ENCODE assay signal across 11 mouse cellular contexts in genomic region chr17:35812307-35812706, GRCm38 (mm10). TPM values are rescaled to one million over a fixed set of nuclear protein-coding genes. Genes with fewer than 3 reads are reported as not detected.
DNase-seq lines count a peak whose midpoint lies in the region; ATAC-seq and TF ChIP-seq lines count a peak whose summit lies in the region.
"Had no signal": no experiment of that assay in that cellular context is flagged by ENCODE, and none has a peak within 500 bp of the region (broad histone marks: within the 10 kb centered on the region; RNA-seq: fewer than 3 reads in every experiment).

No protein-coding gene starts in this region.

- no peak for ATAC-seq in embryonic facial prominence, embryonic 15.5 days (ENCODE audit: insufficient number of reproducible peaks, low FRiP score, low TSS enrichment, low read depth)
- ATAC-seq: forebrain, embryonic 13.5 days had no signal

- H3K9me3 ChIP-seq in heart, embryonic 10.5 days, result no peaks in the 10 kb centered on the region
- no peaks in the 10 kb centered on the region for H3K9me3 ChIP-seq in embryonic facial prominence, embryonic 15.5 days (replicated peaks)
- H3K9me3 ChIP-seq: forebrain, embryonic 13.5 days had no signal

- 79% methylated on average over 5 of the region's 5 CpGs for WGBS in heart, embryonic 10.5 days
- WGBS in embryonic facial prominence, embryonic 15.5 days, result 59% methylated on average over 5 of the region's 5 CpGs
- WGBS in small intestine, adult 2 months, result 82% methylated on average over 5 of the region's 5 CpGs

- no peak overlapping the region for H3K9ac ChIP-seq in embryonic facial prominence, embryonic 15.5 days
- H3K9ac ChIP-seq: forebrain, embryonic 13.5 days had no signal

- H3K4me2 ChIP-seq in embryonic facial prominence, embryonic 15.5 days (replicated peaks), result no peak overlapping the region
- H3K4me2 ChIP-seq: forebrain, embryonic 13.5 days had no signal

- no peaks in the 10 kb centered on the region for H3K36me3 ChIP-seq in heart, embryonic 10.5 days
- H3K36me3 ChIP-seq in embryonic facial prominence, embryonic 15.5 days, result no peaks in the 10 kb centered on the region
- H3K36me3 ChIP-seq in small intestine, adult 2 months (ENCODE audit: control insufficient read depth, insufficient read depth, low read length), result no peaks in the 10 kb centered on the region

- H3K27me3 ChIP-seq in heart, embryonic 10.5 days (ENCODE audit: insufficient read depth, poor library complexity, severe bottlenecking), result no peaks in the 10 kb centered on the region
- H3K27me3 ChIP-seq in embryonic facial prominence, embryonic 15.5 days, result no peaks in the 10 kb centered on the region
- H3K27me3 ChIP-seq in small intestine, adult 2 months (ENCODE audit: control insufficient read depth, insufficient read depth, low read length), result no peaks in the 10 kb centered on the region
- H3K27me3 ChIP-seq: forebrain, embryonic 13.5 days had no signal

- DNase-seq in heart, embryonic 10.5 days (ENCODE audit: low spot score), result no peak
- DNase-seq in heart, postnatal 4 days, result no peak
- no peak for DNase-seq in layer of hippocampus, adult 2 months (ENCODE audit: low spot score in 2 of 2)
- no peak for DNase-seq in layer of hippocampus, adult 8-10 months (ENCODE audit: low spot score in 2 of 2)
- DNase-seq in cerebellum, adult 11-12 months, result no peak
- DNase-seq in c-Kit-positive CD71-positive TER-119-positive erythroid progenitor cells, embryonic 14.5 days (ENCODE audit: low spot score), result no peak
- DNase-seq: gastrocnemius, postnatal 25 days; right cerebral cortex, adult 18-20 months had no signal

- TF ChIP-seq POLR2A in small intestine, adult 2 months (IDR thresholded peaks at IDR 0.05; ENCODE audit: low read depth, low read length), result no peak

- H3K27ac ChIP-seq in heart, embryonic 10.5 days, result peak overlapping the region; percentile 70; the same call in 1 of the 2 replicates
- H3K27ac ChIP-seq in layer of hippocampus, adult 2 months, result peak overlapping the region; percentile 59; the same call in 1 of the 2 replicates
- H3K27ac ChIP-seq in embryonic facial prominence, embryonic 15.5 days (replicated peaks), result peak overlapping the region; percentile 93
- peak overlapping the region; percentile 65 for H3K27ac ChIP-seq in small intestine, adult 2 months (ENCODE audit: insufficient read depth, low read depth, low read length)

- no peak overlapping the region for H3K4me3 ChIP-seq in heart, embryonic 10.5 days
- no peak overlapping the region for H3K4me3 ChIP-seq in layer of hippocampus, adult 2 months
- H3K4me3 ChIP-seq in embryonic facial prominence, embryonic 15.5 days (replicated peaks), result no peak overlapping the region
- H3K4me3 ChIP-seq in small intestine, adult 2 months (ENCODE audit: low read depth, low read length), result no peak overlapping the region
- H3K4me3 ChIP-seq: forebrain, embryonic 13.5 days had no signal

- TF ChIP-seq CTCF in layer of hippocampus, adult 2 months (conservative IDR thresholded peaks at IDR 0.05), result no peak
- no peak for TF ChIP-seq CTCF in small intestine, adult 2 months (IDR thresholded peaks at IDR 0.05; ENCODE audit: extremely low read depth, insufficient read length, insufficient replicate concordance, low read depth, low read length)

- H3K4me1 ChIP-seq in heart, embryonic 10.5 days, result peaks cover 47% of the 10 kb centered on the region
- peaks cover 70% of the 10 kb centered on the region for H3K4me1 ChIP-seq in embryonic facial prominence, embryonic 15.5 days
- H3K4me1 ChIP-seq in small intestine, adult 2 months (ENCODE audit: control insufficient read depth, insufficient read depth, insufficient read length, low read length), result peaks cover 27% of the 10 kb centered on the region; the same call in 1 of the 2 replicates

RNA-seq across cellular contexts. Expression of gene Ier3, which starts 9.2 kb away (rescaled TPM):
- 13.2 and 16.8 TPM in 2 replicates for polyA plus RNA-seq in heart, embryonic 10.5 days (2016; fragmentation: Nextera tagmentation; extraction: Ambion mirVana)
- total RNA-seq in heart, postnatal 4 days (2021), result 10 to 100 TPM; 39.7 to 42.5 TPM
- 1 to 10 TPM; 5.0 to 6.1 TPM for total RNA-seq in layer of hippocampus, adult 2 months (2021)
- total RNA-seq in layer of hippocampus, adult 8-10 months (2022), result 10 to 100 TPM in 1 of 4 experiments, 1 to 10 TPM in 3; 4.9 to 11.0 (median 7.3) TPM
- polyA plus RNA-seq in embryonic facial prominence, embryonic 15.5 days (2015; fragmentation: Nextera tagmentation; extraction: Ambion mirVana), result 28.7 and 30.2 TPM in 2 replicates
- polyA plus RNA-seq in small intestine, adult 2 months (2012; rRNA removed), result 6.1 and 8.6 TPM in 2 replicates

RNA-seq across cellular contexts. Expression of gene Flot1, which starts 10.7 kb away (rescaled TPM):
- 66.2 and 71.7 TPM in 2 replicates for polyA plus RNA-seq in heart, embryonic 10.5 days (2016; fragmentation: Nextera tagmentation; extraction: Ambion mirVana)
- total RNA-seq in heart, postnatal 4 days (2021), result 100 to 1,000 TPM in 1 of 2 experiments, 10 to 100 TPM in 1; 97.8 to 105 TPM
- total RNA-seq in layer of hippocampus, adult 2 months (2021), result 100 to 1,000 TPM; 124 to 128 TPM
- total RNA-seq in layer of hippocampus, adult 8-10 months (2022), result 100 to 1,000 TPM; 124 to 142 (median 137) TPM
- polyA plus RNA-seq in embryonic facial prominence, embryonic 15.5 days (2015; fragmentation: Nextera tagmentation; extraction: Ambion mirVana), result 64.4 and 72.6 TPM in 2 replicates
- 33.4 and 53.2 TPM in 2 replicates for polyA plus RNA-seq in small intestine, adult 2 months (2012; rRNA removed)

RNA-seq across cellular contexts. Expression of gene Tubb5, which starts 25.8 kb away (rescaled TPM):
- 911 and 1,091 TPM in 2 replicates for polyA plus RNA-seq in heart, embryonic 10.5 days (2016; fragmentation: Nextera tagmentation; extraction: Ambion mirVana)
- total RNA-seq in heart, postnatal 4 days (2021), result 100 to 1,000 TPM; 908 to 913 TPM
- total RNA-seq in layer of hippocampus, adult 2 months (2021), result 100 to 1,000 TPM; 355 to 363 TPM
- 100 to 1,000 TPM; 339 to 357 (median 343) TPM for total RNA-seq in layer of hippocampus, adult 8-10 months (2022)
- polyA plus RNA-seq in embryonic facial prominence, embryonic 15.5 days (2015; fragmentation: Nextera tagmentation; extraction: Ambion mirVana), result 823 TPM in 2 replicates
- polyA plus RNA-seq in small intestine, adult 2 months (2012; rRNA removed), result 82.8 and 157 TPM in 2 replicates

RNA-seq across cellular contexts. Expression of gene Mdc1, which starts 29.0 kb away (rescaled TPM):
- polyA plus RNA-seq in heart, embryonic 10.5 days (2016; fragmentation: Nextera tagmentation; extraction: Ambion mirVana), result 25.3 and 29.1 TPM in 2 replicates
- total RNA-seq in heart, postnatal 4 days (2021), result 10 to 100 TPM; 37.9 to 40.6 TPM
- total RNA-seq in layer of hippocampus, adult 2 months (2021), result 10 to 100 TPM; 16.9 to 18.4 TPM
- total RNA-seq in layer of hippocampus, adult 8-10 months (2022), result 10 to 100 TPM; 16.9 to 20.1 (median 18.3) TPM
- 12.0 and 16.1 TPM in 2 replicates for polyA plus RNA-seq in embryonic facial prominence, embryonic 15.5 days (2015; fragmentation: Nextera tagmentation; extraction: Ambion mirVana)
- polyA plus RNA-seq in small intestine, adult 2 months (2012; rRNA removed), result 1.7 and 3.2 TPM in 2 replicates

RNA-seq across cellular contexts. Expression of gene Nrm, which starts 48.8 kb away (rescaled TPM):
- 56.5 and 58.3 TPM in 2 replicates for polyA plus RNA-seq in heart, embryonic 10.5 days (2016; fragmentation: Nextera tagmentation; extraction: Ambion mirVana)
- 10 to 100 TPM; 26.3 to 32.2 TPM for total RNA-seq in heart, postnatal 4 days (2021)
- 1 to 10 TPM; 1.7 to 1.8 TPM for total RNA-seq in layer of hippocampus, adult 2 months (2021)
- 1 to 10 TPM; 1.8 to 3.7 (median 1.9) TPM for total RNA-seq in layer of hippocampus, adult 8-10 months (2022)
- polyA plus RNA-seq in embryonic facial prominence, embryonic 15.5 days (2015; fragmentation: Nextera tagmentation; extraction: Ambion mirVana), result 53.2 and 55.2 TPM in 2 replicates
- polyA plus RNA-seq in small intestine, adult 2 months (2012; rRNA removed), result 9.3 and 15.9 TPM in 2 replicates
